Mouse (Mus musculus) liver, postnatal 0 days (tissue): ENCODE measurements at regions not wholly inside any gene's neighbourhood (a gene's known extent, or its start where the extent isn't known, plus 50 kb on each side); places are given as distances from the start of the nearest gene placed in this dataset.

Source experiments
- CTCF ChIP-seq: sonication (generic); IDR thresholded peaks from 2 replicates; pipeline ENCODE4 v1.5.1; 2016; ENCODE audit warnings: antibody characterized with exemption, low read depth
- EP300 ChIP-seq: IDR thresholded peaks from 2 replicates; pipeline ENCODE4 v1.6.1; 2016; ENCODE audit warnings: antibody characterized with exemption, low read depth, mild to moderate bottlenecking

- no peak for TF ChIP-seq EP300
- no peak for TF ChIP-seq CTCF
Observed at GRCm38 (mm10) chr2:171670945-171671547, 372.2 kb downstream of the Cbln4 start.
